Mouse (Mus musculus) kidney, adult 18-20 months (tissue): ENCODE data around the gene 1520401A03Rik.

ENCODE experiments used
- DNase-seq: peaks from one replicate; pipeline ENCODE4 v3.0.0; 2021

1520401A03Rik gene

GRCm38 (mm10) chr17:23742210-23742793, 19.7 kb upstream of the 1520401A03Rik start:
- peak; percentile 44 for DNase-seq

- DNase-seq: no peak
These were observed 19.0 kb upstream of the 1520401A03Rik start for GRCm38 (mm10) chr17:23741359-23742209.

- no peak for DNase-seq
These were observed 18.0 kb upstream of the 1520401A03Rik start, which contains the start of gene Paqr4 for GRCm38 (mm10) chr17:23740598-23741021. Paqr4 (minus strand) TSS chr17:23740867.

- DNase-seq: peak; percentile 87
These were observed 17.6 kb upstream of the 1520401A03Rik start for GRCm38 (mm10) chr17:23740136-23740584.

GRCm38 (mm10) chr17:23739202-23740135, 16.9 kb upstream of the 1520401A03Rik start:
- DNase-seq: no peak

GRCm38 (mm10) chr17:23738836-23739201, 16.2 kb upstream of the 1520401A03Rik start:
- DNase-seq: no peak

GRCm38 (mm10) chr17:23737493-23738445, 15.2 kb upstream of the 1520401A03Rik start:
- no peak for DNase-seq

GRCm38 (mm10) chr17:23734341-23734740, 11.8 kb upstream of the 1520401A03Rik start:
- DNase-seq: no peak

GRCm38 (mm10) chr17:23730441-23730840, 7.9 kb upstream of the 1520401A03Rik start:
- no peak for DNase-seq

- peak; percentile 56 for DNase-seq
These were observed 4.2 kb upstream of the 1520401A03Rik start for GRCm38 (mm10) chr17:23726758-23727142.

- DNase-seq: peak; percentile 97
These were observed 3.6 kb upstream of the 1520401A03Rik start, which contains the start of gene Pkmyt1 for GRCm38 (mm10) chr17:23725999-23726757. Pkmyt1 (plus strand) TSS chr17:23726336.

- DNase-seq: no peak
These were observed 2.9 kb upstream of the 1520401A03Rik start for GRCm38 (mm10) chr17:23725477-23725876.

- DNase-seq: no peak
These were observed 697 bp downstream of the 1520401A03Rik start for GRCm38 (mm10) chr17:23721886-23722285.

GRCm38 (mm10) chr17:23719455-23719854, 3.1 kb downstream of the 1520401A03Rik start:
- no peak for DNase-seq

GRCm38 (mm10) chr17:23717003-23717402, 5.6 kb downstream of the 1520401A03Rik start:
- DNase-seq: no peak

- DNase-seq: peak; percentile 80
These were observed 16.4 kb downstream of the 1520401A03Rik start for GRCm38 (mm10) chr17:23706212-23706611.

- DNase-seq: no peak
These were observed 17.0 kb downstream of the 1520401A03Rik start for GRCm38 (mm10) chr17:23705525-23706104.

GRCm38 (mm10) chr17:23704741-23705140, 17.8 kb downstream of the 1520401A03Rik start:
- DNase-seq: no peak

- DNase-seq: no peak
These were observed 19.3 kb downstream of the 1520401A03Rik start for GRCm38 (mm10) chr17:23703301-23703700.

- peak; percentile 91 for DNase-seq
These were observed 22.5 kb downstream of the 1520401A03Rik start for GRCm38 (mm10) chr17:23700079-23700478.
